Mouse (Mus musculus) induced T-regulatory cell, adult 2 months (primary cell): ENCODE measurements around the gene Slc25a34.
A peak's percentile ranks its signal among the peaks of the same experiment; 100 is the strongest.

Source experiments
- DNase-seq: peaks from one replicate; pipeline ENCODE4 v3.0.0-alpha.2; 2012; ENCODE audit warnings: low read depth

Gene Slc25a34

DNA sequence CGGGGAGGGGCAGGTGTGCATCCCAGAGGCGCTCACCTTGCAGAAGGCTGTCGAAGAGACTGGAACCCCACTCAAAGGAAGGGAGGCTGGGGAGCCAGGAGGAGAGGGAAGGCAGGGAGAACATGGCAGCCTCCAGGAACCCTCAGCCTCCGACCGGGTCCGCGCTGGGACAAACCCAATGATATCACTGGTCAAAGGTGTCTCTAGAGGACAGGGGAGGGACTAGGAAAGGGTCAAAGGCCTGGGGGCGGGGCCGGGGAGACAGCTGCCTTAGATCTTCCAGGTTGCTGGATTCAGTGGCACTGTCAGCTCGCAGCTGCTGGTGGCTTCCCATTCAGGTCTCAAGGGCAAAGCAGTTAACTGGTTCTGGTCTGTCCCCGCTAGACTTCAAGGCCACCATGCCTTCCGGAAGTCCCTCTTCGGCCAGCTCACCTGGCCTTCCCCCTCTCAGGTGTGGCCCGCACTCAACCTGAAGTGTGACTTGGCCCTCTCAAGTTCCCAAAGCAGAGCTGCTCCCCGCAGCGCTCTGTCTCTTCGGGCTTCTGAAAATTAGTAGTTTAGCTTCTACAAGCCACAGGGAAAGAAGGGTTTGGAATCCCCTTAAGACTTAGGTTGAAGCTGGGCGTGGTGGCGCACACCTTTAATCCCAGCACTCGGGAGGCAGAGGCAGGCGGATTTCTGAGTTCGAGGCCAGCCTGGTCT lies 5.6 kb downstream of the Slc25a34 start:
- DNase-seq = peak; percentile 56

DNA sequence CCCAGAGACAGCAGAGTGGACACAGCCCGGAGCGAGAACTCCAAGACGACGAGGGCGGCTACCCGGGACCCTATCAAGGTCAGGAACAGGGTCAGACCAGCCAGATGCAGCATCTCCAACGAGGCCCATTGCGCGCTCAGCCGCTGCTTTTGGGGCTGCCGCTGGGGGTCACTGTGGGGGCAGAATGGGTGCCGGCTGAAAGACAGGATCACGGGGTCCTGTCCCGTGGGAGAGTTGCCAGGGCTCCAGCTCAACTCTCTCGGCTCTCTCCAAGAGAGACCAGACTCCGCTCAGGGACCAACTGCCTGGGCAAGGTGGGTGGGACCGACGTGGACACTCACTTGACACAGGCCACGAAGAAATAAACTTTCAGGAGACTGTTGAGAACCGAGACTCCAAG lies 6.3 kb downstream of the Slc25a34 start:
- DNase-seq = peak; percentile 71

DNA sequence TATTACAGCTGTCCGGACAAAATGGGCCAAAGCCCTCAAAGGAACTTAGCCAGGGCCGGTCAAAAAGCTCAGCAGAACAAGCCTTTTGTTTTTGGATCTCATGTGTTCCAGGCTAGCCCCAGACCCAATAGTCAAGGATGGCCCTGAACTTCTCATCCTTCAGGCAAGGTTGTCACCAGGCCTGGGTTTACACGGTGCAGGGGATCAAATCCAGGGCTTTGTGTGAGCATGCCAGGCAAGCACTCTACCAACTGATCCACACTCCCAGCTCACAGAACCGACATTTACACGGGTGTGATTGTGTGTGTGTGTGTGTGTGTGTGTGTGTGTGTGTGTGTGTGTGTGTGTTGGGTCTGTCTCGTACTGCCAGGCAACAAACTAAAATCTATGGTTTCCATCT lies 6.8 kb downstream of the Slc25a34 start:
- no peak for DNase-seq

DNA sequence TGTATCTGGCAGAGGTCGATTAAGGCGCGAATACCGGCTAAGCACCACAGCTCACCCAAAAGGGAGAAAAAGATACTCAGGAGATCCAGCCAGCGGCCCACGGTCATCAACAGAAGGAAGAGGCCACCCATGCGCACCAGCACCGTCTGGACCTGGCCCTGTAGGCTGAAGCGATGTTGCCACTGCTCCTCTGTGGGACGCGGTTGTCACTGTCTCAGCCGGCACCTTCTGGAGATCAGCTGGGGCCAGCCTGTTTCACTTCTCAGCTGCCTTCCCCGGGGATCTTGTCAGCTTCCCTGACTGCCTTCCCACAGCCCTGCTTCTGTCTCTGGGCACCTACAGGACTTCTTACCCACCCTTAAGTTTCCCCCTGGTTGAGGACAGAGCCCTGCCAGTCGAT lies 8.7 kb downstream of the Slc25a34 start:
- no peak for DNase-seq

DNA sequence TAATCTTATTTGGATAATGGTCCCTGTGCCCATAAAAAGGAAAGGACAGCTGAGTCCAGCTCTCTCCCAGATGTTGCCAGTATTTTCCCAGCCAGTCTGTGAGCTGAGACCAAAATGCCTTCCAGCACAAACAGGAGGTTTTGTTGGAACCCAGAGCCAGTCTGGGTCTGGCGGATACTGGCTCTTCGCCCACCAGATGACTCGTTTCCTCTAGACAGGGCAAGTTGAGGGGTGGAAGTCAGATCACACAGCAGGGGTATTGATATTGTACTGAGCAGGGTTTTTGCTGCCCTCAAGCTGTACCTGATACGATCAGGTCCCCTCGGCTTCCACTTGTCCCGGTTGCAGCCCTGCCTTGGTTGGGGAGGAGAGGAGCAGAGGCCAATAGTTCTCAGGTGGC lies 14.1 kb downstream of the Slc25a34 start:
- DNase-seq = no peak

DNA sequence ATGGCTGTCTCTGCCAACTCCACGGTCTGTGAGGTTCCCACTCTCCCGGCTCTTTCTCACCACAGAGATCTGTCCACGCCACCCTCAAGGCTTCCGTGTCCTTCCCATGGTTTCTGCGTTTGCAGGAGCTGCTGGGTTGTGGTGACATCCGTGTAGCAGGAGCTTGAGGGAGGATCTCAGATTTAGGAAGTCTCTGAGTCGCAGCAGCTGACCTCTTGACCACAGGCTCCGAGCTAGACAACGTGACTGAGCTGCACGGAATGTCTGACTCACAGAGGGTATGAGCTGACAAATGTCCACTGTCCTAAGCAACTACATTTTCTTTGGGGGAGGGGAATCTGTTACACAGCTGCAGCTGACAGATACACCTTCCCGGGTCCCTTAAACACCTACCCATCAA lies 17.8 kb downstream of the Slc25a34 start, which contains the start of gene Fblim1:
Fblim1 (minus strand) TSS at position 236 of the 400 bp plus-strand sequence.
- no peak for DNase-seq

DNA sequence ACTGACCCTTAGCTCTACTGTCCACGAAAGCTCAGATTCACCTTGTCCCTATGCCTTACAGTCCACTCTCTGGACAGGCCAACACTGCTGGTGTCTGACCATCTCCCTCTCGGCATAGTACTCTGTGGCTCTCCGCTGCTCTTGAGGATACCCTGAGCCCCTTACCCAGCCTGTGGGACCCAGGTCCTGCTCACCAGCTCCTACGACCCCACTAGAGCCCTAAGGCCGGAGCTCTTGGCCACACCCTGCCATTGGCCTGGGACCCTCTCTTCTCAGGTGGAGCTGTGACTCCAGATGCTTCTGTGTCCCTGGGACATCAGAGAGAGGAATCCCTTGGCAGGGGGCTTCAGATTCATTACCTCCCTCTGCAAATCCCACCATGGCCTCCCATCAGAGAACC lies 18.2 kb downstream of the Slc25a34 start:
- DNase-seq = no peak

DNA sequence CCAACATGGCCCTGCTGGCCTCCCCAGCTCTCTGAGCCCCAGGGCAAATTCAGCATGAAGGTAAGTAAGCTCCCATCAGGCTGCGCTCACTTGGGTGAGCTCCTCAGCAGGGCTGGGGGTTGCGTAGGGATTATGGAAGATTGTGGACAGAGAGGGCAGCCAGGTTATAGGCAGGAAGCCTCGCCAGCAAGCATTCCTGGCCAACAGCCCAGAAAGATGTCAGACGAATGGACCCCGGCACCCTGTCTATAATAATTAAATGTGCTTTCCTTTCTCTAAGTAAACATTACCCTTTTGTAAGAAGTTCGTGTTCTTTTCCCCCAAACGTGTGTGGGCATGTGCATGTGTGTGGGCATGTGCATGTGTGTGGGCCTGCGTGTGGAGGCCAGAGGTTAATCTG lies 19.1 kb downstream of the Slc25a34 start:
- DNase-seq = no peak

DNA sequence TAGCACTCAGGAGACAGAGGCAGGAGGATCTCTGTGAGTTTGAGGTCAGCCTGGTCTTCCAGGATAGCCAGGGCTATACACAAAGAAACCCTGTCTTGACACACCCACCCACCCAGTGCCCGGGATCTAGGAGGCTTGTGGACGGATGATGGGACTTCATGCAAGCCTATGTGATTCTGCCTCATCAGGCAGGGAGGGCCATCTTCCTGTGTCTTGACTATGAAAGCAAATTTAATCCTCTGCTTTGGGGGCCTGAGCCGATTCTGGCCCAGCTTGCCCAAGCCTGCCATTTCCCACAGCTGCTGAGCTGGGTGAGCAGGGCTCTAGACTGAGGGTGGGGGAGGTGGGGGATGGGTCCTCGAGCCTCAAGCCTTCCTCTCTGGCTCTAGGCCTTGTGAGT lies 19.7 kb downstream of the Slc25a34 start:
- no peak for DNase-seq

DNA sequence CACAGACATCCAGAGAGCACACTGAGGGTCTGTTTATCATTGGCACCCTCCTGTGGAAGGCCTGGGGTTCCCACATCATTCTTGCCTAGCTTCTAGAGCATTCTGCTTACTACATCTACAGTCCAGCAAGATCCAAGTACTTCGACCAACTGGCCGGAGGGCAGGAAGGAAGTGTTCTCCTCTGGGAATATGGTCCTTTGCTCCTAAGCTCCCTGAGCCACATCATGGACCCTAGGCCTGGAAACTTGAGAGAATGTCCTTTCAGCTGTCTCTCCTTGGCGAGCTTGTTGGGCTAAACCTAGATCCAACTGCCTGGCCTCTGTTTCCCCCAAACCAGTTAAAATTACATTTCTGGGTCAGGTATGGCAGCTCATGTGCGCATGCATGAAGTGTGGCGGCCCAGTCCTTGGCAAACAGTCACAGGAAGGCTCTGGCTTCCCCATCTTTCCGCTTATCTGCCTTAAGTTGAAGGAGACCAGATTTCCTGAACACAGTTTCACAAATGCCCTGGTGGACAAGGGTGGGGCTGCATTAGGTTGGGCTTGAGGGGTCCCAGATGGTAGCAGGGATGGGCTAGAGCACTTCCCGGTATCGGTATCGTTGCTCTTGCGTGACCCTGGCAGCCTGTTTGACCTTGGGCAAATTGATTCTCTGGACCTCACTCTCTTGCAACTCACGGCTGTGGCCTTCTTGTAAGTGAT lies 20.9 kb downstream of the Slc25a34 start:
- no peak for DNase-seq

DNA sequence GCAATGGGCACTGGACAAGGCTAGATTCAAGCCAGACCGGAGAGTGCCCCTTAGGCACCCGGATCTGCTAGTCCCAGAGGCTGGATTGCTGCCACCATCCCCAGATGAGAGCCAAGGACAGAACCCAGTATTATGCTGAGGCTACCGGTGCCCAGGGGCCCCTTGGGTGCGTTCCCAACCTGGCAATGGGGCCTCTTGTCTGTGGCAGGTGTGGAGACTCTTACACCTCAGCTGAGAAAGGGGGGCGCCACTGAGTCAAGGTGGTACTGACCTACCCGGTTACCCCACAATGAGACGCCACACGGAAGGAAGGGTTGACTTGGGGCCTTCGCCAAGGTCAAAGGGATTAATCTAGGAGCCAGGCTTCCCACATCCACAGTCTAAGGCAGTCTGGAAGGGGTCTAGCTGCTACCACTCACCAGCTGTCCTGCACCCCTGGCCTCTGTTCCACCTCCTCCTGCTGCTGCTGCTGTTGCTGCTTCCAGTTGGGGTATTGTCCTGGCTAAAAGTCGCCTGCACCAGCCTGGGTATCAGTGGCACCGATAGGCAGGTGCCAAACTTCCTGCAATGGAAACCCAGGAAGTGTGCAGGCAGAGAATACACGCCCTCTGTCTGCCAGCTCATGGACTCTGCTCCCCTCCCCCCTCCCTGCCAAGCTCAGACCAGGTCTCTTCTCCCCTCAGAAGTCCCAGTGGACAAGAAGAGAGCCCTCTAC lies 22.3 kb downstream of the Slc25a34 start:
- no peak for DNase-seq

DNA sequence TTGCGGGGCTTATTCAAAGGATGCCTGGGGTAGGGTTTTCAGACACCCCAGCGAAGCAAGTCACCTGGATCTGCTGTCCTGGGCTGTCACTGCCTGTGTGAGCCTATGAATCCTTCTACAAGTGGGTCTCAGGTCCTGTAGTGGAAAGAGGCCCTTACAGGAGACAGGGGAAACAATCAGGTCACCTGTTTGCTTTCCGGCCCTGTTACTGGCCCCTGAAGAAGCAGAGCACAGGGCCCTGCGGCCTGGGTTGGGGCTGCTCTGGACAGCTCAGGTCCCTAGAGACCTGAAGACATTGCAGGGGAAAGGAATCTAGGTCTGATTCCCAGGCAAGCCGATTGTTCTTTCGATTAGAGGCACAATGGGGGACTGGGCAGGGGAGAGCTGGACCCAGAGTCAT lies 23.3 kb downstream of the Slc25a34 start:
- DNase-seq = no peak

DNA sequence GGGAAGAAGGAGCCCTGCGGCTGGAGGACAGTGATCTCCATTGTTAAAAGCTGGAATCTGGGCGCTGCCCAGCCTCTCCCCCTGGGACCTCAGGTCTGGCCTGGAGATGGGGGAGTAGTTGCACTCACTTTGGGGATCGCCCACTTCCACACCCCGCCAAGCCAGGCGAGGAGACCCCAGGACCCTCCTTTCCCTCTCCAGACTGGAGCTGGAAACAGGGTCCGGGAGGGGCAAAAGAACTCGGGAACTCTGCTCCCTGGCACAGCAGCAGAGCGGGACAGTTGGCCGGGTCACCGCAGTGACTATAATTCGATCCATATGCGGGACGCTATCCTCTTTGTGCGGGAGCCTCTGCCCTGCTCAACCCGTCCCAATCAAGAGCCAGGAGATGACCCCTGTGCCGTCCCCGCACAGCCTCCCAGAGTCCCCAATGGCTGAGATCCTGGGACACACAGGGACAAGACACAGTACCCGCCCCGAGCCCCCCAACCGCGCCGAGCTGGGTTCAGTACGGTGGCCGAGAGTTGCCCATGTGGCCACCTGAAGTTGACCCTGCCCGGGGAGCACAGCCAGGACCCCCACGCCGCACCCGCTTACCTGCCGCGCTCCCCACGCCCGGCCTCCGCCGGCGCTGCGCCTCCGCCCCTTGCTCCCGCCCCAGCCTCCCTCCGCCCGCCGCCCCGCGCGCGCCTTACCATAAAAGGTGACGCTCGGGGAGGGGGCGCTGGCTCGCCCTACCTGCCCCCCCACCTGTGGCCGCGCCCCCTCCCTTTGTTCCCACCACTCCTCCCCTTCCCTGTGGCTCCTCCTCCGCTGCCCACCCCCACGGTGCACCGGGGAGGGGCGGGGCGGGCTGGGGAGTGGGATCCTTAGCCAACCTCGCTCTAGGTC lies 24.1 kb downstream of the Slc25a34 start:
- DNase-seq = no peak

DNA sequence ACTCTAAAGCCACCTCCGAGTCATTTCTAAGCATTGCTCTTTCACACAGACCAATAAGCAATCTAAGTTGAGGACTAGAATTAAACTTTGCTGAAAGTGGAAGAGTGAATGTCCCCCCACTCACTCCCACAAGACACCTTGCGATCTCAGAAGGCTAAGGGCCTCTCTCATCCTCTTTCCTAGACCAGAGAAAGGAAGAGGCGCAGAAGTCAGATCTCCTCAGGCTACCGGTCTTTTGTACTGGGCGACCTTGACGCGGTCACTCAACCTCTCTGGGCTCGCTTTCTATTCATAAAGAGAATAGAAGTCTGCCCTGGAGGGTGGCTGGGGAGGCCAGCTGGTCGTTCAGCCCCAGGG lies 24.7 kb downstream of the Slc25a34 start:
- DNase-seq = no peak

DNA sequence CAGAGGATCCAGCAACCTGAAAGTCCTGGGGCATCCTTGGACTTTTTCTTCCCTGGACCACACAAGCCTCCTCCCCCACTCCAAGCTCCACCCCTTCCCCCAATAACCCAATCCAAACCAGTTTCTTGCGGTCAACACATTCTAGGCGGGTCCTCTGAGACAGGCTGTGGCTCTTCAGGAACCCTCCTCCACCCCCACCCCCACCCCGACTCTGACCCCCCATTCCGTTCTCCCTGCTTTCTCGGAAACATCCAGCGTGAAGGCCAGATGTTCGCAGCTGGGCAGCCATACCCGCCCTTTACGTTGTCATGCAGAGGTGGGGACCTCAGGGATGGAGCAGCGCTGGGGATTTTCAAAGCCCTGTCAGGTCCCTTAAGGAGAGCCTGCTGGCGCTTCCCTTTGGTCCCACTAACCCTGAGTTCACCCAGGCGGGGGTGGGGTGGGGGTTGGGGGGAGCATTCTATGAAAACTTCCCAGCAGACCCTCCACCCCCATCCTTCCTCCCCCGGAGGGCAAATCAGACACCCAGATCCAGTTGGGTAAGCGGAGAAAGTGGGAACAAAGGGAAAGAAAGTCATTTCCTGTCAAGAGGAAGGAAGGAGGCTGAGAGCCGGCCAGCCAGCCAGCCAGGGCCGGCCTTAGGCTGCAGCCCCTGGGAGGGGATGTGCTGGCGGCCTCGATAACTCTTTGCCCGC lies 25.3 kb downstream of the Slc25a34 start:
- no peak for DNase-seq

DNA sequence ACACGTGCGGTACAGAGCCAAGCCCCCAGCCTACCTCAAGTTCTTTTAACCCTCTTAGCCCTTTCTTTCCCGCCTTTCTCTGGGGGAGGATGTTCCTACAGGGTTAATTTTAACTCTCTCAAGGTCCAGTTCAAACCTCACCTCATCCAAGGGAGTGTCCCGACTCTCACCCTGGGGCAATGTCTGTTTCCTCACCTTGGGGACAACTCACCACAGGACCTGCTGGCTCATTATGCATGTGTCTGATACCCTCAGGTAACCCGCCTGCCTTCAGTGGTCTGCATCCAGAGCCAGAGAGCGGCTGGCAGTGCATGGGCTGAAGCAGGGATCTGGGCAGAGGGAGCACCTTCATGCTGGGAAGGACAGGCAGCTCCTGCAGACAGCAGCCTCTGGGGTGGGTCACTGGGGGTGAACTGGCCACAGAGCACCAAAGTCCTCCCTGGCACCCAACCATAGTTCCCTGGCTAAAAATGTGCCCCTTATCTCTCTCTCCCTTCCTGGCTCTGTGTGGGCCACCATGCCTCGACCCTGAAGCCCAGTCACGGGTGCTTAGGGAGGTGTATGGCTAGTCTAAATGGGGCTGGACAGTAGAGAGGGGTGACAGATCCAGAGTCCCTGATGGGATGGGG lies 26.8 kb downstream of the Slc25a34 start:
- no peak for DNase-seq

DNA sequence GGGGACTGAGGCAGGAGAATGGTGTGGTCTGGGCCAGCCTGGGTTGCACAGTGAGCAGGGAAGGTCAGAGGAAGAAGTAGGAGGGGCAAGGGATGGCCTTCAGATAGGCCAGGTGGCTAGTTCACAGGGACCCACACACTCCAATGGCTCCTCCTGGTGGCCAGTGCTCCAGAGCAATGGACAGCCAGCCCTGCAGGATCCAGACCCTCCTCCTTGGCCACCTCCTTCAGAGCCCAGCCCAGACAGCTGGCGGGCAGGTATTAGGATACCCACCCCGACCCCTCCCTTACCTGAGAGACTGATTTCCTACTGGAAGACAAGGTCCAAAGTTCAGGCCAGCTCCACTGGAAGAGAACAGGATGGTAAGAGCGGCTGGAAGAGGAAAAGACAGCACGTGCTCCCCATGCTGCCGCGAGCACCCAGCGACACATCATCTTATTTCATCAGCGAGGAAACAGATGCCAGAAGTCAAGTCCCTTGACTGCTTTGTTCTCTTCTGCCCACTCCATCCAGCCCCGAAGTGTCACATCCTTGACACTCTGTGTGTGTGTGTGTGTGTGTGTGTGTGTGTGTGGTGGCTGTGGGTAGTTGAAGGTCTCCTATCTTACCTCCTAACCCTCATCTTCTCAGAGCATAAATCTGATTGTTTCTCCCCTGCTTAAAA lies 27.9 kb downstream of the Slc25a34 start:
- no peak for DNase-seq

DNA sequence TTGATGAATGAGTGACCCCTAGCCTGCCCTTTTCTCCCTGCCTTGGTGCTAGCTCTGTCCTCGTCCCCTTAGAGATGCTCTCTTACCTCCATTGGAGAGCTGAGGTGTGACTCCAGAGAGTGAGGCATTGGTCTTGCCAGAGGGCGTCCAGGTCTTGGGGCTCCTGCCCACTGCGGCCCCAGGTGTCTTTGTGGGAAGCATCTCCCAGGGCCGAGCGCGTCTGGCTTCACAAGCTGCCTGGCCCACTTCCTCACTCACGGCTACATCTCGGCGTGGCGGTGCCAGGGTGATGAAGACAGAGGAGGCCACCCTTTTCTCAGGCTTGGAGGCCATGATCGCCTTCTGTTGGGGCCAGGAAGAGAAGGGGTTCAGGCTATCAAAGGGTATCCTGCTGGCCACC lies 28.5 kb downstream of the Slc25a34 start:
- no peak for DNase-seq

DNA sequence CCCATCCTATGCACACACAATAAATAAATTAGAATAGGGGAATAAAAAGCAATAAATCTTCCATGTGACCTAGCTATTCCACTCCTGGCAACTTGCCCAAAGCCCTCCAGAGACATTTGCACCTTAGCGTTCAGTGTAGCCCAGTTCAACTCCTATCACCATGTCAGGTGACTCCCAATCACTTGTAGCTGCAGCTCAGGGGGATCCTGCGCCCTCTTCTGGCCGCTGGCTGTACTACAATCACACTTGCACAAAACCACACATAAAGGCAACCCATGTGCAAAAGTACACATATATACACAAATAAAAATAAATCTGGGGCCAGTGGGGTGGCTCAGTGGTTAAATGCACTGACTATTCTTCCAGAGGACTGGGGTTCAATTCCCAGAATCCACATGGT lies 32.1 kb downstream of the Slc25a34 start:
- DNase-seq = peak; percentile 73

DNA sequence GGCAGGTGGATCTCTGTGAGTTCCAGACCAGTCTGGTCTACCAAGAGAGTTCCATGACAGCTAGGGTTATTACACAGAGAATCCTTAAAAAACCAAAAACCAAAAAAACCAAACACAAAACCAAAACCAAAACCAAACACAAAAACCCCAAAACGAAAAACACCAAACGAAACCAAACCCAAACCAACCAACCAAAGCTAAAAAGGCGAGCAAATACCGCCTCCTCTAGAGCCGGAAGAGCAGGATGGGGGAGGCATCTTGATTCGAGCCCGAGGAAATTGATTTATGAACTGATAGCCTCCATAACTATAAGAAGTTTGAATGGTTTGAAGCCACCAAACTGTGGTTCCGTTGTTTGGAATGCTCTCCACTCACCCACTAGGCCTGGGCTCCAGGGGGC lies 39.7 kb downstream of the Slc25a34 start:
- peak; percentile 78 for DNase-seq

DNA sequence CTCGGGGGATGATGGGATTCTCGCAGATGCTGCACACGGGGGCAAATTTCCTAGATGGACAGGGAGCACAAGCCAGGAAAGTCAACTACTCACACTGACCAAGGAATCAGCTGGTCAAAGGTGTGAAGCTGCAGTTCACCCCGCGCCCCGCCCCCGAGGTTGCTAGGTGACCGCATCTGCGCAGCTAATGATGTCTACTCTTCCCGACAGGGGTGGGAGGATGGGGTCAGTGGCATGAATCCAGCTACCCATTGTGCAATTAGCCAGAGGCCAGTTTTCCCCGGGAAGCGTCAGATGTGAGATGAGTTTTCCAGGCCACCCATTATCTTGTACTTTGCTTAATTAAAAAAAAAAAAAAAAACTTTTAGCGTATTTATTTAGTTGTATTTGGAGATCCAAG lies 42.6 kb downstream of the Slc25a34 start:
- no peak for DNase-seq
